In genomic region chr1:119474671-119475070, GRCm38 (mm10) we compare ENCODE assay signal across 29 mouse cellular contexts. TPM values are rescaled to one million over a fixed set of nuclear protein-coding genes. Genes with fewer than 3 reads are reported as not detected.
A peak's percentile ranks its signal among the peaks of the same experiment; 100 is the strongest.
DNase-seq lines count a peak whose midpoint lies in the region; ATAC-seq and TF ChIP-seq lines count a peak whose summit lies in the region.
"Had no signal": no experiment of that assay in that cellular context is flagged by ENCODE, and none has a peak within 500 bp of the region (broad histone marks: within the 10 kb centered on the region; RNA-seq: fewer than 3 reads in every experiment).

No protein-coding gene starts in this region.

- peaks cover 75% of the 10 kb centered on the region for H3K36me3 ChIP-seq in heart, embryonic 10.5 days
- peaks cover 39% of the 10 kb centered on the region for H3K36me3 ChIP-seq in lung, postnatal 0 days (ENCODE audit: insufficient read depth, low read length)
- peaks cover 23% of the 10 kb centered on the region for H3K36me3 ChIP-seq in forebrain, embryonic 13.5 days (ENCODE audit: poor library complexity, severe bottlenecking)

- no peaks in the 10 kb centered on the region for H3K9me3 ChIP-seq in heart, embryonic 10.5 days
- H3K9me3 ChIP-seq in lung, postnatal 0 days (ENCODE audit: low read length), result no peaks in the 10 kb centered on the region
- H3K9me3 ChIP-seq in forebrain, embryonic 13.5 days (replicated peaks), result no peaks in the 10 kb centered on the region
- H3K9me3 ChIP-seq: G1E; heart, embryonic 12.5 days; hindbrain, embryonic 13.5 days; limb, embryonic 12.5 days; midbrain, embryonic 10.5 days; midbrain, embryonic 15.5 days; neural tube, embryonic 15.5 days; stomach, embryonic 15.5 days had no signal

- H3K4me2 ChIP-seq in lung, postnatal 0 days (replicated peaks; ENCODE audit: low read depth, low read length), result no peak overlapping the region
- no peak overlapping the region for H3K4me2 ChIP-seq in forebrain, embryonic 13.5 days
- H3K4me2 ChIP-seq: heart, embryonic 12.5 days; hindbrain, embryonic 13.5 days; limb, embryonic 12.5 days; midbrain, embryonic 15.5 days; neural tube, embryonic 15.5 days; stomach, embryonic 15.5 days had no signal

- no peak overlapping the region for H3K9ac ChIP-seq in lung, postnatal 0 days (replicated peaks; ENCODE audit: low read depth)
- H3K9ac ChIP-seq in forebrain, embryonic 13.5 days, result no peak overlapping the region
- H3K9ac ChIP-seq: heart, embryonic 12.5 days; hindbrain, embryonic 13.5 days; limb, embryonic 12.5 days; liver, embryonic 14.5 days; midbrain, embryonic 15.5 days; neural tube, embryonic 15.5 days; stomach, embryonic 15.5 days had no signal

- H3K27ac ChIP-seq in heart, embryonic 10.5 days, result no peak overlapping the region
- H3K27ac ChIP-seq in lung, postnatal 0 days (ENCODE audit: low read length), result no peak overlapping the region
- no peak overlapping the region for H3K27ac ChIP-seq in forebrain, embryonic 13.5 days
- H3K27ac ChIP-seq: hindbrain, embryonic 13.5 days; kidney, postnatal 0 days; limb, embryonic 12.5 days; liver, embryonic 14.5 days; macrophage; midbrain, embryonic 10.5 days; midbrain, embryonic 15.5 days; neural tube, embryonic 15.5 days; stomach, embryonic 15.5 days had no signal

- H3K4me1 ChIP-seq in heart, embryonic 10.5 days, result peaks cover 27% of the 10 kb centered on the region
- no peaks in the 10 kb centered on the region for H3K4me1 ChIP-seq in lung, postnatal 0 days (ENCODE audit: insufficient read depth, low read depth, low read length)
- H3K4me1 ChIP-seq in forebrain, embryonic 13.5 days, result peaks cover 15% of the 10 kb centered on the region
- H3K4me1 ChIP-seq: limb, embryonic 12.5 days; stomach, embryonic 15.5 days had no signal

- ATAC-seq in lung, postnatal 0 days, result peak; percentile 25
- ATAC-seq in forebrain, embryonic 13.5 days, result no peak
- ATAC-seq: forebrain, embryonic 14.5 days; intestine, embryonic 16.5 days; midbrain, embryonic 15.5 days had no signal

- TF ChIP-seq CTCF in lung, postnatal 0 days (IDR thresholded peaks at IDR 0.05), result no peak

- no peak for TF ChIP-seq EP300 in lung, postnatal 0 days (IDR thresholded peaks at IDR 0.05)

- 84% methylated on average over 7 of the region's 7 CpGs for WGBS in heart, embryonic 10.5 days
- WGBS in lung, postnatal 0 days, result 78% methylated on average over 7 of the region's 7 CpGs
- 88% methylated on average over 7 of the region's 7 CpGs for WGBS in forebrain, embryonic 13.5 days

- H3K27me3 ChIP-seq in heart, embryonic 10.5 days (ENCODE audit: insufficient read depth, poor library complexity, severe bottlenecking), result no peaks in the 10 kb centered on the region
- H3K27me3 ChIP-seq in lung, postnatal 0 days (replicated peaks; ENCODE audit: insufficient read depth, low read length), result no peaks in the 10 kb centered on the region
- H3K27me3 ChIP-seq in forebrain, embryonic 13.5 days, result no peaks in the 10 kb centered on the region
- H3K27me3 ChIP-seq: heart, embryonic 12.5 days; hindbrain, embryonic 13.5 days; limb, embryonic 12.5 days; midbrain, embryonic 15.5 days; neural tube, embryonic 15.5 days; stomach, embryonic 15.5 days had no signal

- peak; percentile 82 for DNase-seq in heart, adult 11 months
- no peak for DNase-seq in heart, embryonic 10.5 days (ENCODE audit: low spot score)
- DNase-seq in lung, postnatal 0 days (ENCODE audit: low spot score), result peak; percentile 43
- DNase-seq in lung, adult 18-20 months, result no peak
- DNase-seq in lung, postnatal 36 days, result peak; percentile 32
- no peak for DNase-seq in cerebellum, postnatal 25 days
- DNase-seq: adrenal gland, postnatal 10 days; cerebellum, adult 11-12 months; cerebellum, postnatal 10 days; gastrocnemius, postnatal 14 days; heart, adult 18-20 months; heart, postnatal 4 days; kidney, adult 8-10 months; kidney, postnatal 4 days; right cerebral cortex, postnatal 25 days had no signal

- no peak overlapping the region for H3K4me3 ChIP-seq in heart, embryonic 10.5 days
- H3K4me3 ChIP-seq in lung, postnatal 0 days (ENCODE audit: low read depth, low read length), result no peak overlapping the region
- no peak overlapping the region for H3K4me3 ChIP-seq in forebrain, embryonic 13.5 days
- H3K4me3 ChIP-seq: heart, embryonic 12.5 days; hindbrain, embryonic 13.5 days; limb, embryonic 12.5 days; midbrain, embryonic 10.5 days; midbrain, embryonic 15.5 days; neural tube, embryonic 15.5 days; stomach, embryonic 15.5 days had no signal

RNA-seq across cellular contexts. Expression of gene Ralb, which starts 29.9 kb away (rescaled TPM):
- 176 and 192 TPM in 2 replicates for polyA plus RNA-seq in heart, embryonic 10.5 days (2016; fragmentation: Nextera tagmentation; extraction: Ambion mirVana)
- polyA plus RNA-seq in lung, postnatal 0 days (2015; fragmentation: Nextera tagmentation; extraction: Ambion mirVana), result 151 and 177 TPM in 2 replicates
- polyA plus RNA-seq in forebrain, embryonic 13.5 days (2015; fragmentation: Nextera tagmentation; extraction: Ambion mirVana), result 51.0 and 52.5 TPM in 2 replicates

RNA-seq across cellular contexts. Expression of gene Tmem185b, which starts 51.3 kb away (rescaled TPM):
- 22.3 and 24.8 TPM in 2 replicates for polyA plus RNA-seq in heart, embryonic 10.5 days (2016; fragmentation: Nextera tagmentation; extraction: Ambion mirVana)
- 23.1 and 25.8 TPM in 2 replicates for polyA plus RNA-seq in lung, postnatal 0 days (2015; fragmentation: Nextera tagmentation; extraction: Ambion mirVana)
- 18.7 and 19.1 TPM in 2 replicates for polyA plus RNA-seq in forebrain, embryonic 13.5 days (2015; fragmentation: Nextera tagmentation; extraction: Ambion mirVana)

RNA-seq across cellular contexts. Expression of gene Inhbb, which starts 52.6 kb away (rescaled TPM):
- 0.08 and 0.12 TPM in 2 replicates for polyA plus RNA-seq in heart, embryonic 10.5 days (2016; fragmentation: Nextera tagmentation; extraction: Ambion mirVana)
- 2.4 and 2.9 TPM in 2 replicates for polyA plus RNA-seq in lung, postnatal 0 days (2015; fragmentation: Nextera tagmentation; extraction: Ambion mirVana)
- 4.1 and 4.6 TPM in 2 replicates for polyA plus RNA-seq in forebrain, embryonic 13.5 days (2015; fragmentation: Nextera tagmentation; extraction: Ambion mirVana)
- polyA plus RNA-seq: G1E had no signal

Comparison
In these comparisons a context has a peak if more than half of its experiments do, and no peak if none do; other contexts are left out.
1. DNase-seq: peak in heart, adult 11 months (single experiment), lung, postnatal 0 days (single experiment) and lung, postnatal 36 days (single experiment); none in heart, embryonic 10.5 days (single experiment), lung, adult 18-20 months (0 of 2) and cerebellum, postnatal 25 days (0 of 2).